Mouse (Mus musculus): Measurements from ENCODE around the gene Katnb1. TPM values are rescaled to one million over a fixed set of nuclear protein-coding genes. Genes with fewer than 3 reads are reported as not detected.

Katnb1 gene
- polyA plus RNA-seq, 1 experiment from 2014 or later, result 15.0 TPM

DNA sequence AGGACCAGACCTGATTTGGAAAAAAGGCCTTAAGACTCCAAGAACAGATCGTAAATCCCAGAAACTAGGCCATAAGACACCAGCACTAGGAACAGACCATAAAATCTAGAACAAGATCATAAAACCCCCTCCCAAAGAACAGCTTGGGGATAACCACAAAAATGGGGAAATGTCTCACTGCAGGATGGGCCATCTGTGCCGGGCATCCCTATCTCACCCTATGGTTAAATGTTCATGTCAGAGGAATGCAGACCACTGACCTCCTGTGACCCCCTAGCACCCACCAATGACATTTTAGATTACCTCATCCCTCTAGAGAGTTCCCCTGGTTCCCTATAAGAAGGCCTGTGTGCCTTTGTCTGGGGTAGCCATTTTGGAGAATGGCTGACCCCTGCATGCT lies 31.4 kb upstream of the Katnb1 start:
- no peak overlapping the region for H3K27ac ChIP-seq (replicated peaks in 1 of 2; ENCODE audit: control insufficient read depth in 1 of 2, insufficient read depth in 1 of 2, low read depth in 2 of 2, low read length in 2 of 2)
- no peak overlapping the region for H3K4me2 ChIP-seq (ENCODE audit: low read length)
- H3K27me3 ChIP-seq (ENCODE audit: control insufficient read depth, insufficient read depth, low read length), result no peaks in the 10 kb centered on the region
- no peaks in the 10 kb centered on the region for H3K9me3 ChIP-seq (ENCODE audit: control insufficient read depth, low read length)
- WGBS, result 65% methylated on average over 2 of the region's 2 CpGs
- ATAC-seq (ENCODE audit: insufficient number of reproducible peaks, insufficient read depth, low FRiP score, low read depth), result no peak
- no peak overlapping the region for H3K9ac ChIP-seq (ENCODE audit: low read length)
- no peaks in the 10 kb centered on the region for H3K4me1 ChIP-seq (ENCODE audit: control insufficient read depth in 2 of 2, insufficient read depth in 2 of 2, low read length in 2 of 2)
- no peak overlapping the region for H3K4me3 ChIP-seq (ENCODE audit: control insufficient read depth in 1 of 2, insufficient read depth in 1 of 2, low read depth in 1 of 2, low read length in 2 of 2)
- no peaks in the 10 kb centered on the region for H3K36me3 ChIP-seq (ENCODE audit: control insufficient read depth, insufficient read depth, low read length)

DNA sequence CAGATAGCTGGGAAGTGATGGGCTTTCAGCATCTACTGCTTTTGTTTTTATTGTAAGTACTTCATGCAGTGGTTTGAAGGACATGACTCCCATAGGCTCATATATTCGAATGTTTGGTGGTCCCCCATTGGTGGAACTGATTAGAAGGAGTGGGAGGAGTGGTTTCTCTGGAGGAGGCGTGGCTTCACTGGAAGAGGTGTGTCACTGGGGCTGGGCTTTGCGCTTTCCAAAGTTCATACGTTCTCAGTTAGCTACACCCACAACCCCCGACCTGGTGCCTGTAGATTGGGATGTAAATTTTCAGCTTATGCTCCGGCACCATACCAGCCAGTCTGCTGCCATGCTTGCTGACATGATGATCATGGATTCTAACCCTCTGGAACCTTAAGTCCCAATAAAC lies 26.5 kb upstream of the Katnb1 start:
- Histone ChIP-seq H3K9ac (ENCODE audit: low read length) (no peak overlapping the region), H3K4me3 (ENCODE audit: control insufficient read depth in 1 of 2, insufficient read depth in 1 of 2, low read depth in 1 of 2, low read length in 2 of 2) (no peak overlapping the region), H3K36me3 (ENCODE audit: control insufficient read depth, insufficient read depth, low read length) (no peaks in the 10 kb centered on the region), H3K9me3 (ENCODE audit: control insufficient read depth, low read length) (no peaks in the 10 kb centered on the region), H3K27me3 (ENCODE audit: control insufficient read depth, insufficient read depth, low read length) (no peaks in the 10 kb centered on the region), H3K27ac (replicated peaks in 1 of 2; ENCODE audit: control insufficient read depth in 1 of 2, insufficient read depth in 1 of 2, low read depth in 2 of 2, low read length in 2 of 2) (no peak overlapping the region), H3K4me1 (ENCODE audit: control insufficient read depth in 2 of 2, insufficient read depth in 2 of 2, low read length in 2 of 2) (peaks cover 2% of the 10 kb centered on the region in 2 experiments; a peak in 2 of 4 replicates), H3K4me2 (ENCODE audit: low read length) (no peak overlapping the region)
- no peak for ATAC-seq (ENCODE audit: insufficient number of reproducible peaks, insufficient read depth, low FRiP score, low read depth)
- 57% methylated on average over 6 of the region's 6 CpGs for WGBS

DNA sequence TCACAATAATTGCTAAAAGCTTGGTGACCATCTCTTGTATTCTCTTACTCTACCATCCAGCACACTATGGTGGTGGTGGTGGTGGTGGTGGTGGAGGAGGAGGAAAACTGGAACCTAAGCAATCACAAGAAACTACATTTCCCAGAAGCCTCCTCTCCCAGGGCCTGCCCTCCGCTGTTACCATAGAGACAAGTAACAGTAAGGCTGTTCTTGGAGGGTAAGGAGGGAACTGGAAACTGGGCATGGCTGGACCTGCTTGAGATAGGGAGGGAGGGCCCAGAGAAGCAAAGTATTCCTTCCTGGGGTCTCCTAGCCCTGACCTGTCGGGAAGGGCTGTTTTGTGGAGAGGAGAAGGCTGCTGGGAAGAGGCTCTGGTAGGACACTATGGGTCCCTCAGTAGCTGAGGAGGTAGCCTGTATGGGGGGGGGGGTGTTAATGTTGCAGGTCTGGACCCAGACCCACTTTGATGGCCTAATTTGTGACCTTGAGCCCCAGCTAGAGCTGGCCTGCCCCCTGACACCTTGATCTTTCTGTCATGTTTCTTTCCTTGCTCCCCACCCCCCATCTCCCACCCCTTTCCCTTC lies 26.0 kb upstream of the Katnb1 start, which contains the start of gene Drc7:
Gene Drc7 (plus strand): TSS at position 177 of the 584 bp plus-strand sequence.
- Histone ChIP-seq H3K9me3 (ENCODE audit: control insufficient read depth, low read length) (no peaks in the 10 kb centered on the region), H3K36me3 (ENCODE audit: control insufficient read depth, insufficient read depth, low read length) (no peaks in the 10 kb centered on the region), H3K27me3 (ENCODE audit: control insufficient read depth, insufficient read depth, low read length) (no peaks in the 10 kb centered on the region), H3K4me2 (ENCODE audit: low read length) (no peak within 1 kb of the TSS), H3K4me3 (ENCODE audit: control insufficient read depth in 1 of 2, insufficient read depth in 1 of 2, low read depth in 1 of 2, low read length in 2 of 2) (no peak within 1 kb of the TSS), H3K9ac (ENCODE audit: low read length) (no peak within 1 kb of the TSS), H3K27ac (replicated peaks in 1 of 2; ENCODE audit: control insufficient read depth in 1 of 2, insufficient read depth in 1 of 2, low read depth in 2 of 2, low read length in 2 of 2) (no peak within 1 kb of the TSS), H3K4me1 (ENCODE audit: control insufficient read depth in 2 of 2, insufficient read depth in 2 of 2, low read length in 2 of 2) (peaks cover 2 to 5% of the 10 kb centered on the region in 2 experiments; a peak in 2 of 4 replicates)
- ATAC-seq (ENCODE audit: insufficient number of reproducible peaks, insufficient read depth, low FRiP score, low read depth), result 0 out of 2 replicates have a peak, but pooled peaks have one; percentile 28
- 12% methylated on average over 2 of the region's 2 CpGs for WGBS

DNA sequence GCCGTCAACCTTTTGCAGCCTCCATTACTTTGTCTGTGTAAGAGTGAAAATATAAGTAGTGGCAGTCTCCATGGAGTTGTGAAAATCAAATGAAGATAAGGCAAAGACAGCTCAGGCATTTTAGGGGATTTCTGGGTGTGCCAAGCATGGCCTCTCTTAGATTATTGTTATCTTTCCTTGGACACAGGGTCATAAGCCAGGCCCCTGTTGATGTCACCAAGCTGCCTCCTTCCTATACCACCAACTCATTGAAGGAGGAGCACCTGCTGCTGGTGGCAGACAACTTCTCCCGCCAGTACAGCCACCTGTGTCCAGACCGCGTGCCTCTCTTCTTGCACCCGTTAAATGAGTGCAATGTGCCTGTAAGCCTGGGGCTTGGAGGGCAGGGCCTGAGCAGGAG lies 24.6 kb upstream of the Katnb1 start:
- WGBS, result 79% methylated on average over 5 of the region's 5 CpGs

DNA sequence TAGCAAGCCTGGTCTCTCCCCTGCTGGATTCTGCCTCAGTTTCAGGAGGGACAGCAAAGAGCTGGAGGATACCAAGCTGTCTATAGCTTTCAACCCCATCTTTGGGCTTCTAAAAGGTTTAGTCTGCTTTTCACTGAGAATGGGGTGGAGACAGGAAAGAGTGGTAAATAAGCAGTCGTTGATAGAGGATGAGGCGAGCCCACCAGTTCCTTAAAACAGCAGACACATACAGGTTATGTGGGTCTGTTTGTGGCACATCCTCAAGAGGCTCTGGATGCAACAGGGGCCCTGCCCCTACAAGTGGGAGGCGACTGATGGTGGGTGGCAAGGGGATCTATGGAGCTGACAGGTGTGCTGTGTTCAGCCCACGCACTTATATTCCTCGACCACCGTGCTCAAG lies 22.3 kb upstream of the Katnb1 start:
- Histone ChIP-seq H3K36me3 (ENCODE audit: control insufficient read depth, insufficient read depth, low read length) (no peaks in the 10 kb centered on the region), H3K9me3 (ENCODE audit: control insufficient read depth, low read length) (no peaks in the 10 kb centered on the region), H3K9ac (ENCODE audit: low read length) (no peak overlapping the region), H3K4me2 (ENCODE audit: low read length) (no peak overlapping the region), H3K27ac (replicated peaks in 1 of 2; ENCODE audit: control insufficient read depth in 1 of 2, insufficient read depth in 1 of 2, low read depth in 2 of 2, low read length in 2 of 2) (no peak overlapping the region), H3K27me3 (ENCODE audit: control insufficient read depth, insufficient read depth, low read length) (no peaks in the 10 kb centered on the region), H3K4me3 (ENCODE audit: control insufficient read depth in 1 of 2, insufficient read depth in 1 of 2, low read depth in 1 of 2, low read length in 2 of 2) (no peak overlapping the region), H3K4me1 (ENCODE audit: control insufficient read depth in 2 of 2, insufficient read depth in 2 of 2, low read length in 2 of 2) (peaks cover 2 to 5% of the 10 kb centered on the region in 2 experiments; a peak in 2 of 4 replicates)
- ATAC-seq (ENCODE audit: insufficient number of reproducible peaks, insufficient read depth, low FRiP score, low read depth), result no peak
- WGBS, result 70% methylated on average over 6 of the region's 6 CpGs

More for the DNA sequence above, 24.6 kb upstream of the Katnb1 start:
- H3K27me3 ChIP-seq (ENCODE audit: control insufficient read depth, insufficient read depth, low read length), result no peaks in the 10 kb centered on the region
- no peak overlapping the region for H3K4me2 ChIP-seq (ENCODE audit: low read length)
- ATAC-seq (ENCODE audit: insufficient number of reproducible peaks, insufficient read depth, low FRiP score, low read depth), result no peak
- peaks cover 2 to 5% of the 10 kb centered on the region in 2 experiments; a peak in 2 of 4 replicates for H3K4me1 ChIP-seq (ENCODE audit: control insufficient read depth in 2 of 2, insufficient read depth in 2 of 2, low read length in 2 of 2)
- no peak overlapping the region for H3K27ac ChIP-seq (replicated peaks in 1 of 2; ENCODE audit: control insufficient read depth in 1 of 2, insufficient read depth in 1 of 2, low read depth in 2 of 2, low read length in 2 of 2)
- no peaks in the 10 kb centered on the region for H3K9me3 ChIP-seq (ENCODE audit: control insufficient read depth, low read length)
- no peak overlapping the region for H3K4me3 ChIP-seq (ENCODE audit: control insufficient read depth in 1 of 2, insufficient read depth in 1 of 2, low read depth in 1 of 2, low read length in 2 of 2)
- H3K9ac ChIP-seq (ENCODE audit: low read length), result no peak overlapping the region
- H3K36me3 ChIP-seq (ENCODE audit: control insufficient read depth, insufficient read depth, low read length), result no peaks in the 10 kb centered on the region

DNA sequence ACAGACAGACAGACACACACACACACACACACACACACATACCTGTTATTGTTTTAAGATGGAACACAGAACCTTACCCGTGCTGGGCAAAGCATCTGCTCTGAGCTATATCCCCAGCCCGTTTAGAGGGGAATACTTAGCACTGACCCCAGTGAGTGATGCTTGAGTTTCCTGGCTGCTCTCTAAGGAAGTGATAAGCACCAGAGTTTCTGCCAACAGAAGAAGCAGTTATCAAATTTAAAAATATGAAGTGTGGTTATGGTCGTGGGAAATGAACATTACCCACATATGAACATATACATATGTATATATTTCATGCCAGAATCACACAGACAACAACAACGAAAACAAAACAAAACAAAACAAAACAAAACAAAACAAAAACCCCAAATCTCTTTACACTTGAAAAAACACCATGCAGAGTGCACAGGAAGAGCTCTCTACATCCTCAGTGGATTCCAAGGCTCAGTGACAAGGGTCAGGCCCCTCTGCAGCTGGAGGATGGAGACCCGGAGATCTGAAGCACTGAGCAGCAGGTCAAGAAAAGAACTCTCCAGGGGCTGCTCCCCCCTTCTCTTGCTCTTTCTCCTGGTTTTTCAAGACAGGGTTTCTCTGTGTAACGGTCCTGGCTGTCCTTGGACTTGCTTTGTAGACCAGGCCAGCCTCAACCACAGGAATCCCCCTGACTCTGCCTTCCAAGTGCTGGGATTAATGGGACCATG lies 21.0 kb upstream of the Katnb1 start:
- H3K36me3 ChIP-seq (ENCODE audit: control insufficient read depth, insufficient read depth, low read length), result no peaks in the 10 kb centered on the region
- no peaks in the 10 kb centered on the region for H3K9me3 ChIP-seq (ENCODE audit: control insufficient read depth, low read length)
- ATAC-seq (ENCODE audit: insufficient number of reproducible peaks, insufficient read depth, low FRiP score, low read depth), result no peak
- 43% methylated on average over 6 of the region's 6 CpGs for WGBS
- H3K27ac ChIP-seq (replicated peaks in 1 of 2; ENCODE audit: control insufficient read depth in 1 of 2, insufficient read depth in 1 of 2, low read depth in 2 of 2, low read length in 2 of 2), result peak overlapping the region; percentile 34 to 49; a peak in 3 of 4 replicates
- peaks cover 2 to 5% of the 10 kb centered on the region in 2 experiments; a peak in 2 of 4 replicates for H3K4me1 ChIP-seq (ENCODE audit: control insufficient read depth in 2 of 2, insufficient read depth in 2 of 2, low read length in 2 of 2)
- no peak overlapping the region for H3K9ac ChIP-seq (ENCODE audit: low read length)
- no peak overlapping the region for H3K4me3 ChIP-seq (ENCODE audit: control insufficient read depth in 1 of 2, insufficient read depth in 1 of 2, low read depth in 1 of 2, low read length in 2 of 2)
- no peaks in the 10 kb centered on the region for H3K27me3 ChIP-seq (ENCODE audit: control insufficient read depth, insufficient read depth, low read length)
- no peak overlapping the region for H3K4me2 ChIP-seq (ENCODE audit: low read length)

DNA sequence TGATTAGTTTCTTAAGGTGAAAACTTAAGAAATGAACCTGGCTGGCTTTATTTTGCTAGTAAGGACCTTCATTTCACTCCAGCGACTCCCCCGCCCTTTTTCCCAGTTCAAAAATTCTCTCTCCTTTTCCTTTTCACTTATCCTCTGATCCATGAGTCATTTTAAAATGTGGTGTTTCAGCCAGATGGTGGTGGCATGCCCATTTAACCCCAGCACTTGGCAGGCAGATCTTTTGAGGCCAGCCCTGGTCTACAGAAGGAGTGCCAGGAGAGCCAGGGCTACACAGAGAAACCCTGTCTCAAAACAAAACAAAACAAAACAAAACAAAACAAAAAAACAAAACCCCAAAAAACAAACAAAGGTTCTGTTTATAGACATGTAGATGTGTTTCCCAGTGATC lies 16.5 kb upstream of the Katnb1 start:
- H3K27me3 ChIP-seq (ENCODE audit: control insufficient read depth, insufficient read depth, low read length), result no peaks in the 10 kb centered on the region
- no peaks in the 10 kb centered on the region for H3K9me3 ChIP-seq (ENCODE audit: control insufficient read depth, low read length)
- no peaks in the 10 kb centered on the region for H3K36me3 ChIP-seq (ENCODE audit: control insufficient read depth, insufficient read depth, low read length)
- H3K4me2 ChIP-seq (ENCODE audit: low read length), result no peak overlapping the region
- no peak overlapping the region for H3K27ac ChIP-seq (replicated peaks in 1 of 2; ENCODE audit: control insufficient read depth in 1 of 2, insufficient read depth in 1 of 2, low read depth in 2 of 2, low read length in 2 of 2)
- H3K9ac ChIP-seq (ENCODE audit: low read length), result no peak overlapping the region
- H3K4me3 ChIP-seq (ENCODE audit: control insufficient read depth in 1 of 2, insufficient read depth in 1 of 2, low read depth in 1 of 2, low read length in 2 of 2), result no peak overlapping the region
- no peak for ATAC-seq (ENCODE audit: insufficient number of reproducible peaks, insufficient read depth, low FRiP score, low read depth)
- peaks cover 0 to 2% of the 10 kb centered on the region in 2 experiments; a peak in 1 of 4 replicates for H3K4me1 ChIP-seq (ENCODE audit: control insufficient read depth in 2 of 2, insufficient read depth in 2 of 2, low read length in 2 of 2)
- 81% methylated on average over 2 of the region's 2 CpGs for WGBS
